Mouse (Mus musculus) lung, adult 18-20 months (tissue): ENCODE measurements around the gene Alpk3.
"Not testable (repeated sequence)": the region's sequence is repeated elsewhere in the genome, so short reads cannot be mapped to it uniquely, and the experiment has no call there.

Experiments
- DNase-seq, 2 experiments: peaks; one replicate each; pipeline ENCODE4 v3.0.0; 2022; ENCODE audit warnings: mixed read lengths in 2 of 2

The Alpk3 gene

GRCm38 (mm10) chr7:81133416-81133815 lies 76.0 kb downstream of the Alpk3 start:
- no peak for DNase-seq

DNA sequence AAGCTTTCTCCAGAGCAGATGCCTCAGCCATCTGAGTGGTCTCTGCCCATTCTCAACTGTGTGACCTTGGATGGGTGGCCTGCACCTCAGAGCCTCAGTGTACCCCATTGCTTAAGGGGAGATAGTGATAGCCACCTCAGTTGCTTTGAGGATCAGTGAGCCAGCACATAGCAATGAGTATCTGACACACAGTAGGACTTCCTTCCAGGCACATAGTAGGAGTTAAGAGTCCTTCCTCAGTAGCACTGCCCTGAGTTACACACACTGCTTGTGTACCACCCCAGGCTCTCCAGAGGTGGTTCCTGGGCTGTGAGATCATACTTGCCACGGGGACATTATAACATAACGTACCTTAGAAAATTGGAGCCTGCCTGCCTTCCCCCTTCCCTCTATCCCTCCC lies 76.5 kb downstream of the Alpk3 start:
- no peak for DNase-seq

- DNase-seq, result peak; percentile 58 to 73
These were observed 77.2 kb downstream of the Alpk3 start for GRCm38 (mm10) chr7:81134614-81135067.

DNA sequence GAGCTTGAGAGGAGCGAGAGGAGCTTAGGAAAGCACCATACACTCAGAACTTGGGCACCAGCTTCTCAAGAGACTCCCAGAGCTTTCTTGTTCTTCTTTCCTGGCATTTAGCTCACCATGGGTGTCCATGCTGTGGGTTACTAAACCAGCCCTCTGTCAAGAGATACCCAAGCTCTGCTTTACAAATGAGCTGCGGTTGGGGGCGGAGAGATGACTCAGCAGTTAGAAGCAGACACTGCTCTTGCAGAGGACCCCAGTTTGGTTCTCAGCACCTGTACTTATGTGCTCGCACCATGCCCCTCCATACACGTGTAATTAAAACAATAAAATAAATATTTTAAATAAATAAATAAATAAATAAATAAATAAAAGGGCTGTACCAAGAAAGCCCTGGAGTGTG lies 79.9 kb downstream of the Alpk3 start:
- no peak for DNase-seq

- peak; percentile 24 to 65 for DNase-seq
These were observed 81.7 kb downstream of the Alpk3 start for GRCm38 (mm10) chr7:81139100-81139499.

- no peak for DNase-seq
These were observed 82.4 kb downstream of the Alpk3 start for GRCm38 (mm10) chr7:81139671-81140404.

DNA sequence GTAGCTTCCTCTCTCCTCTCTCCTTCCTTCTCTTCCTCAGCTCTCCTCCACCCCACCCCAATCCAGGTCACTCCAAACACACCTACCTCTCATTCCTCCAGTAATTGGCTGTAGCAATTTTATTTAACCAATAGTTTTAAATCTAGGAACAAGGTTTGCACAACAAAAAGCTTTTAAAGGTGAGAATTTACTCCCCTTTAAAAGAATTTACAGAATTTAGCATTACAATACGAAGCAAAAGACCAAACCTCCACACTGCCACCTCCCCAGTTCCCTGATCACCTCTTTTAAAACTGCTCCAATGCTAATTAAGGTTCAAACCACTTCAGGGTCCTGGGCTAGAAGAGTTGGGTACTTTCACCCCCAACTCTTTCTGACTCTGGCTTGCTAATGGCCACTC lies 84.1 kb downstream of the Alpk3 start:
- no peak for DNase-seq

DNA sequence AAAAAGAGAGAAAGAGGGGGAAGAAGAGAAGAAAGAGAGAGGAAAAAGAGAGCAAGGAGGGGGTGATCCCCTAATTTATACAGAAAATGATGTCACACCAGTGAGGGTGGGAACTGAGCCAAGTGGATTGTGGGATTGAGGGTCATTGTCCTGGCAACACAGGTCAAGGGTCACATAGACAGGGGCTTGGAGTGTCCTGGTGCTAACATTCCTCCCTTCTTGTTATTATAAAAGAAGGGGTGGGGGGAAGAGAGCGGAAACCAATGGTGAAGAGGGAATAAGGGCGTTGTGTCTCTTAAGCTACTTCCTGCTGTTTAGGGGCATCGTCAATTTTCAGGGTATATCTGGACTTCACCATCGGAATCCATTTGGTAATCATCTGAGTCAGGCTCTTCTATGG lies 85.7 kb downstream of the Alpk3 start:
- DNase-seq, result not testable (repeated sequence)

DNA sequence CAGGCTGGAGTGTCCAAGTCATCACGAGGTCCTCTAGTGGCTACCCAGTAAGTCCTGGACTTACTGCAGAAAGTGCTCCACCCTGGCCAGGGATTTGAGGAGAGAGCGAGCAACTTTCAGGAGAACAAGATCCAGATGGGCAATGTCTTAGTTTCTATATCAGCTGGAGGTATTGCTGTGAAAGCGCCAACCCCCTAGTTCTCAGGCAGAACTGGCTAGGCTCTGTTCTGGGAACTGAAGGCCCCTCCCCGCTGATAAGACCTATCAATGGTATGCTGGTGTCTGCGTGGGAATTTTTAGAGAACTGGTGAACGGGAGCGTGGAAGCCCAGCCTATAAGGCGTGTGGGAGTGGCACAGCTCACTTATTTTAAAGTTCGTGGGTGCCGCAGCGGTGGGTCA lies 92.4 kb downstream of the Alpk3 start:
- no peak for DNase-seq

DNA sequence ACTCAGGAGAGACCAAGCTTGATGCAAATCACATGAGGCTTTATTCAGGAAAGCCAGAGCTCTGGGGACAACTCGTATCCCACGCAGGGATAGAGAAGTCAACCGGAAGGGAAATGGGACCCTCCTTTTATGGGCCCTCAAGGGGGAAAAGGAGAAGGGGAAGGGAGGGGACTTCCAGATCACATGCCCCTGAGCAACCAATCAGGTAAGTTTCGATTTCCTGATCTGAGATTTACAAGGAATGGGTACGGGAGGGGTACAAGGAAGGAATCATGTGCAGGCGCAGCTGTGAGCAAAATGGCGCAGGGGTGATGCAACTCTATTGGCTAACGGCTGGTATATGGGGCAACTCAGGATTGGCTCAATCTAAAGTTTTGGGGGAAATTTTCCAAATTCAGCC lies 93.8 kb downstream of the Alpk3 start:
- DNase-seq, result no peak

DNA sequence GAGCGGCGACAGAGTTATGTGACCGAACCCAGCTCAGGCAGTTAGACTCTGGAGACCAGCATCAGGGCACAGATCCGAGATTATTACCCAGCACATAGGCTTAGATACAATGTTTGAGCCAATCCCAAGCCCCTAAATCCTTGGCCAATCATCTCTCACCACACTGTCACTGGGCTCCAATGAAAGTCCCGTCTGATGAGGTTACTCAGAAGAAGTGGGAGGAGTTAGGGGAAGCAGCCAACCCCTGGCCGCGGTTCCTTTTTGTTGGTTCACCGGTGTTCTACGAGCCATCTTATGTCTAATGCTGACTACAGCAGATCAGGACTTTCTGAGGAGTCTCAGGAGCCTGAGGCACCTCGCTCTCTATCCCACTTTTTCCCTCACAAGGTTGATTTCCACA lies 94.9 kb downstream of the Alpk3 start:
- DNase-seq, result no peak

DNA sequence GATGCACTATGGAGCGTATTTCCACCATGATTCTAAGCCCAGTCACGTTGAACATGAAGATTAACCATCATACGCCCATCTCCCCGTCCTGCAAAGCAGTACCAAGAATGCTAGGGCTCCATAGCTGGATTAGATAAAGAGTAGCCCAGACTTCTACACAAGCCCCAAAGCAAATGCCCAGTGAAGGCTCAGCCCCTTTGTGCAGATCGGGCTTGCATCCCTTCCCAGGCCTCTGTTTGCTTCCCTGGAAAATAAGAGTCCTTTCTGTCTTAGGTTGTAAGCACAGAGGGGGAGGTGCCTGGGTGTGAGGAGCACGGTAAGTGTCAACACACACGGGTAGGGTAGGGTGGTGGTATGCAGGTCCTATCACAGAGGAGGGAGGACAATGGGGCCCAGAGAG lies 95.4 kb downstream of the Alpk3 start:
- no peak for DNase-seq

DNA sequence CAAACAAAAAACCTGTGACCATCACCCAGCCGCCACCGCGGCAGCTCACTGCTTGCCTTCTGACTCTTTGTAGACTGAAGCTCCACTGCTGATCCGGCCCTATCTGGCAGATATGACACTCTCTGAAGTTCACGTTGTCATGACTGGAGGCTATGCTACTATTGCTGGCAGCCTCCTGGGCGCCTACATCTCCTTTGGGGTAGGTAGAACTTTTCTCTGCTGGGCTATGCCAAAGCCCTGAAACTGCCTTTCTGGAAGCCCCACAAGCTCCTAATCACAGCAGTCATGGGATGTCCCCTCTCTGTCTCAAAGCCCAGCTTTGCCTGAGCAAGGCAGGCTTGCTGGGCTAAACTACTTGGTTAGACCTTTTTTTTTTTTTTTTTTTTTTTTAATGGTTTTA lies 95.9 kb downstream of the Alpk3 start:
- DNase-seq, result no peak

- not testable (repeated sequence) for DNase-seq
These were observed 96.8 kb downstream of the Alpk3 start for GRCm38 (mm10) chr7:81154244-81154643.

- peak; percentile 35 to 48 for DNase-seq
These were observed 97.6 kb downstream of the Alpk3 start for GRCm38 (mm10) chr7:81154960-81155359.
